Mouse (Mus musculus): ENCODE results near the gene Cybb. TPM values are rescaled to one million over a fixed set of nuclear protein-coding genes. Genes with fewer than 3 reads are reported as not detected.
"Not testable (repeated sequence)": the region's sequence is repeated elsewhere in the genome, so short reads cannot be mapped to it uniquely, and the experiment has no call there.

Cybb gene
- polyA plus RNA-seq (2015; fragmentation: Nextera tagmentation; extraction: Ambion mirVana) = 1.6 and 2.1 TPM in 2 replicates

DNA sequence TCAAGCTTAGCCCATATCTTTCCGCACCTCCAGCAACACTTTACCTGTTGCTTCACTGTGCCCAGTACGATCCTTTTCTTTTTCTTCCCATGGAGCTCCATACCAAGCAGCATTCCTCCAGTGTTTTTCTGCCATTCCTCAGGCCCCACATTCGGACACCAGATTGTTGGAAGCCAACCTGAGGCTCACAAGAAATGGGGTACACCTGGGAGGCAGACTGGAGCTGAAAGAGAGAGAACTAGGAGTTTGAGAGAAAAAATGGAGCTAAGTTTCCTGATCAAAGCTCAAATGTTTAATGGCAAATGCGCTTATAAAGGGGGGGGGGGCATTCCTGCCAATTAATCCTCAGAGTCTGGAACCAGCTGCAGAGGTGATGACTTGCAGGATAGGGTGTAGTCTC is at the start of gene Cybb:
TSS of gene Cybb (minus strand) at position 101 of the 400 bp plus-strand sequence.
- H3K27ac ChIP-seq (replicated peaks) = no peak within 1 kb of the TSS
- 65% methylated on average over 4 of the region's 4 CpGs for WGBS
- H3K9ac ChIP-seq = no peak within 1 kb of the TSS
- no peak within 1 kb of the TSS for H3K4me2 ChIP-seq
- H3K4me3 ChIP-seq = no peak within 1 kb of the TSS
- no peaks in the 10 kb centered on the region for H3K36me3 ChIP-seq
- no peak for ATAC-seq (ENCODE audit: extremely low read depth, insufficient number of reproducible peaks, low FRiP score, low TSS enrichment)
- no peaks in the 10 kb centered on the region for H3K27me3 ChIP-seq (replicated peaks)
- H3K9me3 ChIP-seq = no peaks in the 10 kb centered on the region
- H3K4me1 ChIP-seq = no peaks in the 10 kb centered on the region

DNA sequence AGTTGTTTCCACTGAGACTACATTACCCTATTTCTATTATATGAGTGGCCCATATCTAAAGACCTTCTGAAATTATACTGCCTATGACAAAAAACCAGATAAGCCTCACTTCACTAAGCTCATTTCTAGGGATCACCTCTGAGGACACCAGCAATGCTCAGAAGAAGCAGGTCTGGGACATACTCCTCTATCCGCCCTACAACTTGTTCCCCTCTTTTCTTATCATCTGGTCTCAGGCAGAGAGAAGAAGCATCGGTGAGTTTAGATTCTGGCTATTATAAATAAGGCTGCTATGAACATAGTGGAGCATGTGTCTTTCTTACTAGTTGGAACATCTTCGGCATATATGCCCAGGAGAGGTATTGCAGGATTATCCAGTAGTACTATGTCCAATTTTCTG is 49.3 kb upstream of the Cybb start:
- H3K9ac ChIP-seq = no peak overlapping the region
- no peaks in the 10 kb centered on the region for H3K36me3 ChIP-seq
- no peak for ATAC-seq (ENCODE audit: extremely low read depth, insufficient number of reproducible peaks, low FRiP score, low TSS enrichment)
- H3K9me3 ChIP-seq = no peaks in the 10 kb centered on the region
- H3K27me3 ChIP-seq (replicated peaks) = no peaks in the 10 kb centered on the region
- H3K4me2 ChIP-seq = no peak overlapping the region
- H3K4me3 ChIP-seq = no peak overlapping the region
- no peaks in the 10 kb centered on the region for H3K4me1 ChIP-seq
- no peak overlapping the region for H3K27ac ChIP-seq (replicated peaks)
- 80% methylated on average over 3 of the region's 3 CpGs for WGBS

DNA sequence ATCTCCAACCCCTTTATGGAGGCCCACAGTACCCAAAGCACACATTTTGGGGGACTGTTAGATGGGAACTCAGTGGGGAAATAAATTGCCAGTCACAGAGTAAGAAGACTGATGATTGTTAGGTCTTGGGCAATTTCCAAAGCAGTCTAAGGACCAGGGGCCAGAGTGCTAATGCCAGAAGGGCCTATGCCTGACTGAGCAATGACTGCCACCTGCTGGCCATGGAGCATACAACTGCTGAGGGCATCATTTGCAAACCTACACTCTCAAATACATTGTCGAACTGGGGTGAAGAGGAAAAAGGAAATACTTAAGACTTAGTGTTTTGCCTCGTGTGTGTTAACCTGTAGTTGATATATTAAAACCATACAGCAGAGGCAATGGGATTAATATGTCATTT is 32.4 kb upstream of the Cybb start:
- ATAC-seq (ENCODE audit: extremely low read depth, insufficient number of reproducible peaks, low FRiP score, low TSS enrichment); H3K9ac ChIP-seq; H3K4me2 ChIP-seq; H3K9me3 ChIP-seq; H3K4me3 ChIP-seq; H3K27ac ChIP-seq (replicated peaks); H3K27me3 ChIP-seq (replicated peaks); H3K4me1 ChIP-seq; H3K36me3 ChIP-seq: not testable (repeated sequence)
- 29% methylated on average over 2 of the region's 2 CpGs for WGBS

DNA sequence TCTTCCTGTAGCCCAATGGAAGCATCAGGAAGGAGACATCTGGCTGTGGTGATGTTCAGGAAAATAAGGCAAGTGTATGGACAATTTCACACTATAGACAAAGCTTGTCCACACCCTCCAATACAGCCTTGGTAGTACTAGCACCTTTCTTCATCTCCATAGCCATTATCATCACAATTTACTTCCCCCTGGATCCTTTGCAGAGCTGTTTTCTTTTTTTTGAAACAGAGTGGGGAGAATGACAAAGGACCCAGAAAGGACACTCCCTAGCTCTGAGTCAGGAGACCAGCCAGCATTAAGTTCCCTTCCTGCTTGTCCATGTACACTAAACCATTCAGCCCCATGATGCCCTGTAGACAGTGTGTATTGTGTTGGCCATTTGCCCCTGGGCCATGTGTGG is 30.0 kb upstream of the Cybb start:
- H3K4me3 ChIP-seq; H3K9ac ChIP-seq; H3K4me2 ChIP-seq; H3K36me3 ChIP-seq; H3K9me3 ChIP-seq; ATAC-seq (ENCODE audit: extremely low read depth, insufficient number of reproducible peaks, low FRiP score, low TSS enrichment); H3K27me3 ChIP-seq (replicated peaks); H3K27ac ChIP-seq (replicated peaks); H3K4me1 ChIP-seq: not testable (repeated sequence)

DNA sequence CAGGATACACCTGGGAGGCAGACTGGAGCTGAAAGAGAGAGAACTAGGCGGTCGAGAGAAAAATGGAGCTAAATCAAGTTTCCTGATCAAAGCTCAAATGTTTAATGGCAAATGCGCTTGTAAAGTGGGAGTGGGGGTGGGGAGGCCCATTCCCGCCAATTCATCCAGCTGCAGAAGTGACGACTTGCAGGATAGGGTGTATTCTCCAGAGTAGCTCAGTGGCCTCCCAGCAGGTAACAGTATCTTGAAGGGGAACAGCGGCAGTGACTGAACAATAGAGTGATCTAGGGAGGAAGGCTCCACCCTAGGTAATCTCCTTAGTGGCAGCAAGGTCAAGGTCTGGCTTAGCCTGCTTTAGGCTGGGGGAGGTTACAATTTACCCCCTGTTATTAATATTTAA is 12.5 kb downstream of the Cybb start:
- not testable (repeated sequence) for H3K4me2 ChIP-seq; H3K4me1 ChIP-seq; H3K9ac ChIP-seq; H3K27ac ChIP-seq (replicated peaks); H3K9me3 ChIP-seq; ATAC-seq (ENCODE audit: extremely low read depth, insufficient number of reproducible peaks, low FRiP score, low TSS enrichment); H3K4me3 ChIP-seq; H3K27me3 ChIP-seq (replicated peaks); H3K36me3 ChIP-seq
- 70% methylated on average over 6 of the region's 6 CpGs for WGBS

DNA sequence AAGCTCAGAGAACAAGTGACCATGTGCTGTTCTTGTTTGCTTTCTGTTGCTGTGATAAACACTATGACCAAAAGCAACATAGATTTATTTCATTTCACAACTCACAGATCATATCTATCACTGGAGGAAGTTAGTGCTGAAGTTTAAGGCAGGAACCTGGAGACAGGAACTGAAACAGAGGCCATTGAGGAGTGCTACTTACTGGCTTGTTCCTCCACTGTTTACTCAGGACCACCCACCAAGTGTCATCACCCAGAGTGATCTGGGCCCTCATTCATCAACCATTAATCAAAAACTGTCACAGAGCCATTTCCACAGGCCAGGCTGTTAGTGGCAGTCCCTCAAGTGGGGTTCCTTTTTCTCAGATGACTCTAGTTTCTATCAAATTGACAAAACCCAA is 13.1 kb downstream of the Cybb start:
- H3K4me3 ChIP-seq = no peak overlapping the region
- no peaks in the 10 kb centered on the region for H3K27me3 ChIP-seq (replicated peaks)
- H3K9me3 ChIP-seq = no peaks in the 10 kb centered on the region
- H3K36me3 ChIP-seq = no peaks in the 10 kb centered on the region
- no peak overlapping the region for H3K27ac ChIP-seq (replicated peaks)
- H3K9ac ChIP-seq = no peak overlapping the region
- no peak for ATAC-seq (ENCODE audit: extremely low read depth, insufficient number of reproducible peaks, low FRiP score, low TSS enrichment)
- no peaks in the 10 kb centered on the region for H3K4me1 ChIP-seq
- H3K4me2 ChIP-seq = no peak overlapping the region

DNA sequence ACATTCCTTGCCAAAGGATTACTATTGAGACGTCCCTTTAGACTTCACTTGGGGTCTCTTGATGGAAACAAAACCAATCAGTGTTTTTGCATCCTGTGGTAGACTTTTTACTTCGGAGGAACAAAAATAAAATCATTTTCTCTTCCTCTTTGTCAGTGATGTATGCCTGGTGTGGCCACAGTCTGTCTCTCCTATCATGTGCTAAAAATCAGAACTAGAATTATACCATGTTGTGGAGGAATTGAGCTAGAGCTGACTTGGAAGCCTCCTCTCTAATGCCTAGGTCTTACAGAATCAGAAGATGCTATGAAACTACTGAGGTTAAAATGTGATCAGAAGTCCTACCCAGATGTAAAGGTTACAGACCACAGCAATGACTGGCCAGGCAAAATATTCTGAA is 13.8 kb downstream of the Cybb start:
- 51% methylated on average over 2 of the region's 2 CpGs for WGBS

DNA sequence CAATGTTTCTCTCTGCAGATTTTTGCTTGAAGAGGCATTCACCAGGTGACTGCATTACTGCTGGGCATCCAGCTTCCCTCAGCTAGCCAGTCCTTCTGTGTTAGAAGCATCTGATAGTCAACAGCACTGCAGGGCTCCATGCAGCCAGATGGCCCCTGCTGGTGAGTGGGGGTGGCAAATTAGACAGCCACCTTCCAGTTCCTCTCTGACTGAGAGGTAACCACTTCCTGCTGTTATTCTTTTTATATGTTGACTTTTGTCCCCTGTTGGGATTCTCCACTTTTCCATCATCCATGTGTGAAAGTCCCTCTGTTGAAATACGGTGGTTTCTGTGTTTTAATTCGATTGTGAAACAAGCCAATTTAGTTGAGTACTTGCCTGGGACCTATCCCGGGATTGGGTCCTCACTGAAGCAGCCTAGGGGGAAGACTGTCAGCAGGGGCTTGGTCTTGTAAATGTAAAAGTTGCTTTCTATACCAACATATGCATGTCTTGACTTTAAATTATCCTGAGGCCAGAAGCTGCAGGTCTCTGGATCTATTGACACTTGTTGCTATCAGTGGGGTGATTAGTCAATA is 16.7 kb downstream of the Cybb start:
- H3K9me3 ChIP-seq = no peaks in the 10 kb centered on the region

More for the DNA sequence above, 13.8 kb downstream of the Cybb start:
- no peaks in the 10 kb centered on the region for H3K9me3 ChIP-seq
- H3K4me1 ChIP-seq = no peaks in the 10 kb centered on the region
- H3K36me3 ChIP-seq = no peaks in the 10 kb centered on the region
- no peaks in the 10 kb centered on the region for H3K27me3 ChIP-seq (replicated peaks)
- H3K9ac ChIP-seq = no peak overlapping the region
- H3K4me3 ChIP-seq = no peak overlapping the region
- no peak overlapping the region for H3K4me2 ChIP-seq
- no peak for ATAC-seq (ENCODE audit: extremely low read depth, insufficient number of reproducible peaks, low FRiP score, low TSS enrichment)
- H3K27ac ChIP-seq (replicated peaks) = no peak overlapping the region

DNA sequence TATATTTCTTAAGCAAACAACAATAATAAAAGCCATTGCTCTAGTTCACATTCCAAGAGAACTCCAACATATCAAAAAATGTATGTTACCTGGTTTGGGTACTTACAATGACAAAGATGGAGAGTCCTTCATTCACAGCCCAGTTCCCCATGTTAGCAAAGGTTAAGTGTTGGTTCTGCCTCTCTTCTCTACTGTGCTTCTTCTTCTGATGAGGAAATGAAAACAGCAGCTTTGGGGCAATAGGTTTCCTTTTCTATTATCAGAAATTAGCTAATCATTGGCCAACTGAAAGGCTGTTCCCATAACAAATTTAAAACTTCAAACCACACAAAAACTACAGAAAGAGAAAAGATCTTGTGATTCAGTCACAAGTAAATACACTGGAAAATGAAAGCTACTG is 18.5 kb downstream of the Cybb start:
- H3K27ac ChIP-seq (replicated peaks) = no peak overlapping the region
- H3K36me3 ChIP-seq = no peaks in the 10 kb centered on the region
- H3K9ac ChIP-seq = no peak overlapping the region
- ATAC-seq (ENCODE audit: extremely low read depth, insufficient number of reproducible peaks, low FRiP score, low TSS enrichment) = no peak
- no peak overlapping the region for H3K4me2 ChIP-seq
- H3K4me1 ChIP-seq = no peaks in the 10 kb centered on the region
- no peak overlapping the region for H3K4me3 ChIP-seq
- H3K27me3 ChIP-seq (replicated peaks) = no peaks in the 10 kb centered on the region
- no peaks in the 10 kb centered on the region for H3K9me3 ChIP-seq

More for the DNA sequence above, 16.7 kb downstream of the Cybb start:
- H3K4me2 ChIP-seq = no peak overlapping the region
- WGBS = 37% methylated on average over 3 of the region's 3 CpGs
- H3K4me1 ChIP-seq = no peaks in the 10 kb centered on the region
- no peak overlapping the region for H3K27ac ChIP-seq (replicated peaks)
- no peak overlapping the region for H3K4me3 ChIP-seq
- H3K9ac ChIP-seq = no peak overlapping the region
- H3K27me3 ChIP-seq (replicated peaks) = no peaks in the 10 kb centered on the region
- no peak for ATAC-seq (ENCODE audit: extremely low read depth, insufficient number of reproducible peaks, low FRiP score, low TSS enrichment)
- H3K36me3 ChIP-seq = no peaks in the 10 kb centered on the region

DNA sequence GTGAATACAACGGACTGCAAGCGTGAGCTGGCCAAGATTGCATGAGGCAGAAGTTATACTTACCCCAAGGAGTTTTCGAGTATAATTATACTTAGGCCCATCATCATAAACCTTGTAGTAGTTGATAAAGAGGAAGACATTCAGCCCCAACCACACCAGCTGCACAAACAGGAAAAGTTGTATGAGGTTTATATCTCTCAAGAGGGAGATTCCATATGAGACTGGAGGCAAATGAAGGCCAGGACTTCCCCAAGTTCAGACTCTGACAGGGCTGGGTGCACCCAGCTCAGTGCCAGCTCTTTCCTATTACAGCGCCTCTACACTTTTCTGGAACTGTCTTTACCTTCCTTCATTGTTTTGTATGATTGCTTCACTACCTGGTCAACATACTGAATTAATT is 20.6 kb downstream of the Cybb start:
- H3K4me2 ChIP-seq = no peak overlapping the region
- H3K27ac ChIP-seq (replicated peaks) = no peak overlapping the region
- WGBS = 81% methylated on average over 4 of the region's 4 CpGs
- H3K4me3 ChIP-seq = no peak overlapping the region
- H3K27me3 ChIP-seq (replicated peaks) = no peaks in the 10 kb centered on the region
- H3K9ac ChIP-seq = no peak overlapping the region
- H3K4me1 ChIP-seq = no peaks in the 10 kb centered on the region
- no peaks in the 10 kb centered on the region for H3K9me3 ChIP-seq
- no peak for ATAC-seq (ENCODE audit: extremely low read depth, insufficient number of reproducible peaks, low FRiP score, low TSS enrichment)
- H3K36me3 ChIP-seq = no peaks in the 10 kb centered on the region

DNA sequence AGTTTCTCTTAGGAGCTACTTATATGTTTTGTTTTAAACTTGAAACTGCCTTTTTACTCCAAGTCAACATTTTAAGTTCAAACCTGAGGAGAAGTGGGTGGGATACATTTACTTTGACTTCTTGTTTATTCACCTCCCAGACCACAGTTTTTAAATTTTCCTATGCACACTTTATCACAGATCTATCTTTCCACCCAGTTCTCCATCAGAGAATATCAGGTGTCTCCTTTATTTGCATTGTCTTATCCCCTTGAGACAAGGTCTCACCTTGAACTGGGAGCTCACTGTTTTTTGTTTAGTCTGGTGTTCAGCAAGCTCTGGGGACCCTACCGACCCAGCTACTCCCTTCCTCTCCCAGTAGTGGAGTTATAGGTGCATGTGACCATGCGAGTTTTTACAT is 21.7 kb downstream of the Cybb start:
- H3K4me2 ChIP-seq = no peak overlapping the region
- ATAC-seq (ENCODE audit: extremely low read depth, insufficient number of reproducible peaks, low FRiP score, low TSS enrichment) = no peak
- no peak overlapping the region for H3K9ac ChIP-seq
- H3K4me1 ChIP-seq = no peaks in the 10 kb centered on the region
- WGBS = 54% methylated on average over 2 of the region's 2 CpGs
- H3K27me3 ChIP-seq (replicated peaks) = no peaks in the 10 kb centered on the region
- H3K27ac ChIP-seq (replicated peaks) = no peak overlapping the region
- H3K4me3 ChIP-seq = no peak overlapping the region
- no peaks in the 10 kb centered on the region for H3K36me3 ChIP-seq
- H3K9me3 ChIP-seq = no peaks in the 10 kb centered on the region

DNA sequence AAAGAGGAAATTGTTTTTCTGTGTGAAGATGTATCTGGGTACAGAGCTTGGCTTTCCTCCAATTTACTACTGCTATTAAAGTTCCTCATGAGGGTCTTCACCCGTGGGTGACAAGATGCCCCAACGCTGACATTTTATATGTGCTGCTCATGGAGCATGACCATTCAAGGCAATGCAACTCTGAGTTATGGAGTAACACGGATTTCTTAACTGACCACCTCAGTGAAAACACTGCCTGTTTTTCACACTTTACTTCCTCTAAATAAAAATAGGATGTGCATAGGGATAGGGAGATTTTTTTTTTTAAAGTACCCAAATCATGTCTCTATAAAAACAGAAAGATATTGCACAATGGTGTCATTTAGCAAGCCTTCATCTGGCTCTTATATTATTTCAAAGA is 24.9 kb downstream of the Cybb start:
- ATAC-seq (ENCODE audit: extremely low read depth, insufficient number of reproducible peaks, low FRiP score, low TSS enrichment) = no peak
- WGBS = 71% methylated on average over 3 of the region's 3 CpGs
- no peak overlapping the region for H3K27ac ChIP-seq (replicated peaks)

More for the DNA sequence above, 24.9 kb downstream of the Cybb start:
- Histone ChIP-seq H3K9me3 (no peaks in the 10 kb centered on the region), H3K36me3 (no peaks in the 10 kb centered on the region), H3K4me3 (no peak overlapping the region), H3K9ac (no peak overlapping the region), H3K4me2 (no peak overlapping the region), H3K27me3 (replicated peaks) (no peaks in the 10 kb centered on the region), H3K4me1 (no peaks in the 10 kb centered on the region)

Measured in heart, embryonic 13.5 days (tissue).